Mouse (Mus musculus) urinary bladder, postnatal 4 days (tissue): ENCODE measurements around the gene Arhgdig.
A peak's percentile ranks its signal among the peaks of the same experiment; 100 is the strongest.

ENCODE experiments used
- DNase-seq, 2 experiments: peaks; one replicate each; pipeline ENCODE4 v3.0.0; 2021 to 2022; ENCODE audit warnings: low spot score in 2 of 2

Gene Arhgdig

DNA sequence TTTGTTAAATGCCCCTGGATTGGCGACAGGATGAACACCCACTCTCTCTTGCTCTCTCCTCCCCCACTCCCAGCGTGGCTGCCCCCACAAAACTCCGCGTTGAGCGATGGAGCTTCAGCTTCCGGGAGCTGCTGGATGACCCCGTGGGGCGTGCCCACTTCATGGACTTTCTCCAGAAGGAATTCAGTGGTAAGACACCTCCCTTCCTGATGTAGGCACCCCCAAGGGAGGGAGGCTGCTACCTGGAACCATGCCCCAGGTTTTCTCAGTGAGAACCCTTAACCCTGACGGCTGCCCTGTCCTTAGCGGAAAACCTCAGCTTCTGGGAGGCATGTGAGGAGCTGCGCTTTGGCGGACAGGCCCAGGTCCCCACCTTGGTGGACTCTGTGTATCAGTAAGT is at the start of gene Arhgdig:
Gene Arhgdig (minus strand): TSS at position 101 of the 400 bp plus-strand sequence.
- DNase-seq: no peak

DNA sequence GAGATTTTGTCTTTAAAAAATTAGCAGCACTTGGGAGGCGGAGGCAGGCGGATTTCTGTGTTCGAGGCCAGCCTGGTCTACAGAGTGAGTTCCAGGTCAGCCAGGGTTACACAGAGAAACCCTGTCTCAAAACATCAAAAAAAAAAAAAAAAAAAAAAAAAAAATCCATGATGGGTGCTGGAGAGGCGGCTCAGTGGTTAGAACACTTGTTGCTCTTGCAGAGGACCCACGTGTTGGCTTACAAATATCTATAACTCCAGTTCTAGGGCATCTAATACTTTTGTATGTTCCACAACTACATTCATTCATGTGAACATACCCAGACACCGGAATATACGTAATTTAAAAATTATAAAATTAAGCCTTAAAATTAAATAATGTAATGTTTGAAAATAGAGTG is 47.7 kb upstream of the Arhgdig start:
- DNase-seq: no peak

DNA sequence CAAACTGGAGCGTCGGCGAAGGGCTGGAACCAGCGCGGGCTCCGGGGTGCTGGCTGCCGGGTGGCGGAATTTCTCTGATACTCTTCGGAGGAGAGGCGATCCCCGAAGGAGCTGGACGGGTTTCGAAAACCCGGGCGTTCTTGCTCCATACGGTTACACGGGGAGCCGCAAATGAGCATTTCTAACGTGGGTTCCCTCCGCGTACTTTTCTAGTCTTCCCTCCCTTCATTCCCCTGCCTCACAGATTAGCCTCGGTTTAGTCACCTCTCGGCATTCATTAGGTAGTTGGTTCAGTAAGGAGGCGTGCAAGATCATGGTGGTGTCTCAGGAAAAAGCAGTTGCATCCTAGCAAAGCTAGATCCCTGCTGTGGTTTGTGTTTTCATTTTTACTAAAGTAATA is 45.8 kb upstream of the Arhgdig start:
- DNase-seq: no peak

DNA sequence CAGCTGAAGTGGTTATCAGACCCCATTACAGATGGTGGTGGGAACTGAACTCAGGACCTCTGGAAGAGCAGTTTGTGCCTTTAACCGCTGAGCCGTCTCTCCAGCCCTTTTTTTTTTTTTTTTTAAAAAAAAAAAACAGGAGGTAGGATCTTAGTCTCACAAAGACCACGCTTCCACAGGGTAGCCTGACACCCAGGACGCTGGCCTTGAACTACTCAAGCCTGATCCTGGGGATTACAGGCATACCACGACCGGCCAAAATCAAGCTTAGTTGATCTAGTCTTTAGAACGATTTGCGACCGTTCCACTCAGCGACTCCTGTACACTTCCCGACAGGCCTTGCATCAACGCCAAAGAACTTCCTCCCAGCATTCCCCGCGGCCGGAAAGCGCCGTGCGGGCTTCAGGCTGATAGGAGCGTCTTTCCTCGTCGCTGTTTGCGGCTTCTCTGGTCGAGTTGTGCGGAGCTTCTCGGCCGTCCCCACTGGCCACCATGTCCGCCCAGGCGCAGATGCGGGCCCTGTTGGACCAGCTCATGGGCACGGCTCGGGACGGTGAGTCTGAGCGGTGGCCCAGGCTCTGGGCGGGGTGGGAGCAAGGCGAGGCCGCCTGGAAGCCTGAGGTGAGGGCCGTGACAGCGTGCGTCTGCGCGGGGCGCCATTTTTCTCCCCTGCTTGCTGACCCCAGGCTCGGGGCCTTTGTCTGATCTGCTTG is 45.1 kb upstream of the Arhgdig start, which contains the start of gene Luc7l:
Gene Luc7l (plus strand): TSS at position 358 of the 713 bp plus-strand sequence.
- peak; percentile 90 for DNase-seq

DNA sequence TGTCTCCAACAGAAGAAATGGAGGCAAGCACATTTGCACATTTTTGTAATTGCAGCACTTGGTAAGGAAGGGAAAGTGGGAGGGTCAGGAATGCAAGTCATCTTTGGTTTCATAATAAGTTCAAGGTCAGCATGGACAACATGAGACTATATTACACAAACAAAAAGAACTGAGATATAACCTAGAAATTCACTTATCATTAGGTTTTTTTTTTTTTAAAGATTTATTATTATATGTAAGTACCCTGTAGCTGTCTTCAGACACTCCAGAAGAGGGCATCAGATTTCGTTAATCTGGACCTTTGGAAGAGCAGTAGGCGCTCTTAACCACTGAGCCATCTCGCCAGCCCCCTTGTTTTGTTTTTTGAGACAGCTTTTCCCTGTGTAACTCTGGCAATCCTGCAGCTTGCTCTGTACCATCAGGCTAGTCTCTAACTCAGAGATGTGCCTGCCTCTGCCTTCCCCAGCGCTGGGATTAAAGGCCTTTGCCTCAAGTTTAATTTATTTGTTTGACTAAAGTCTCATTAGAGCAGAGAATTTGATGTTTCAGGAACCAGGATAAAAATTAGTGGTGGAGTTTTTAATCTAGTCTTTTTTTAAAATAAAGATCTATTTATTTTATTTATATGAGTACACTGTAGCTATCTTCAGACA is 44.4 kb upstream of the Arhgdig start:
- no peak for DNase-seq

DNA sequence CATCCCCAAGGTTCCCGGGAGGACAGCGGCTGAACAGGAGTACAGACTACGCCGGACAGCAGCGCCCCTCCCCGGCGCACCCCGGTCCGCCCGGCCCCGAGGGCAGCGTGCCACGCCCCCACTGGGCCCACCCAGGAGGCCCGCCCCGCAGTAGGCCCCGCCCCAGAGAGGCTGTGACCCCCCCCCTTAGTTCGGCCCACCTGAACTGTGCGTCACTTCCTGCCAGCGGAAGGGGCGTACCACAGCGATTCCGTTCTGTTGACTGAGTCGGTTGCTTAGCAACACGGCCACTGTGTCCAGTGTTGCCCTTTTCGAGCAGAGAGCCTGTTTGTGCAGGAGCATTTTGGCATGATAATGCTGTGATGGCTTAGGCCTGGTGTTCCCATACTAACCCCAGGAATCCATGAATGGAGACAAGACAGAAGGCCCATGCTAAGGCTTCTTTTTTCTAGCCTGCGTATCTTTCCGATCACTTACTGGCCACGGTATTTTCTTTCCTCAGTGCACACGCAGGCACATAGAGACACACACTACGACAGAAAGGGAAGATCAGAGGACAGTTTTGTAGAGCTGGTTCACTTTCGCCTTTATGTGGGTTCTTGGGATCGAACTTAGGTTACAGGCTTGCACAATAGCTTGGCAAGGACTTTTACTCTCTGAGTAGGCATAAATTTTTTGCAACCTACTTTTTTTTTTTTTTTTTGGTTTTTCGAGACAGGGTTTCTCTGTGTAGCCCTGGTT is 36.7 kb upstream of the Arhgdig start, which contains the start of gene Fam234a:
Gene Fam234a (minus strand): TSS at position 142 of the 741 bp plus-strand sequence.
- DNase-seq: peak; percentile 92 to 97

DNA sequence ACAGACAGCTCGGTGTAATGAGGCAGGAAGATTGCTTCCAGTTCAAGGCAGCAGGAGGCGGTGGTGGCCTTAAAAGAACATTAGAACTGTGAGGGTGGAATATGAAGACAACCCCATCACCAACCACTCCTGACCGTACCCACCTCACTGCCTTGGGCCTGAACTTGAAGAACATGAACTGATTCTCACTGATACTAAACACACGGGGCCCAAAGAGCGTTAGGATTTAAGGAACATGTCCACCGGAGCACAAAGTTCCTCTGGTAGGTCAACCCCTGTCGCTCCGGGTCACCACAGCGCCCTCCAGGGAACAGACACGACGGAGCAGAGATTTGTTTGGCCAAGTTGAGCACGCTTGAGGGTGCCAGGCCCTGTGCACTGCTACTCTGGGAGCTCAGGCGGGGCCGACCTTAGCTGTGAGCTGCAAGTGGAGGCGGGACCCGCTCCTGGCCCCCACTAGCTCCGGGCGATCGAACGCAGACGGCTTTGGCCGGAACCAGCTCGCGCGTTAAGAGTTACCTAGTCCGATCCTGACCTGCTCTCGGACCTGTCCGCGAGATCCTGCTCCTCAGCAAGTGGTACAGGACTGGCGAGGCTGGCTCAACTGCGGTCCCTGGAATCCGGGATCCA is 36.0 kb upstream of the Arhgdig start:
- DNase-seq: peak in 1 of 2 experiments; percentile 68

DNA sequence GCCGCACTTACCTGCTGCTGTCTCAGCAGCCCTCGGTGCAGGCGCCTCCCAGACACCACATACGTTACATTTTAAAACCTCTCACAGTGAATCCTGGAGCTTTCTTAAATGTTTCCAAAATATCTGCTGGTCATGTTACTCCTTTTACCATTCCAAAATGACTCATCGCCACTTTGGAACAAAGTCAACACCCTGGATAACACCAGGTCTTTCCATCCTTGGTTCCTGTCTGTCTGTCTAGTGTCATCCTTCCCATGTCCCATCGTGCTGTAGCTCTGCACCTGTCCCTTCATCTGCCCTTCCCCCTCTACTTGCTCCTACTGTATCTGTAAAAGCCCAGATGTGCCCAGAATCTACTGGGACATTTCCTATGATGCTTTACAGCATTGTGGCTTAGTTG is 33.4 kb upstream of the Arhgdig start:
- no peak for DNase-seq

DNA sequence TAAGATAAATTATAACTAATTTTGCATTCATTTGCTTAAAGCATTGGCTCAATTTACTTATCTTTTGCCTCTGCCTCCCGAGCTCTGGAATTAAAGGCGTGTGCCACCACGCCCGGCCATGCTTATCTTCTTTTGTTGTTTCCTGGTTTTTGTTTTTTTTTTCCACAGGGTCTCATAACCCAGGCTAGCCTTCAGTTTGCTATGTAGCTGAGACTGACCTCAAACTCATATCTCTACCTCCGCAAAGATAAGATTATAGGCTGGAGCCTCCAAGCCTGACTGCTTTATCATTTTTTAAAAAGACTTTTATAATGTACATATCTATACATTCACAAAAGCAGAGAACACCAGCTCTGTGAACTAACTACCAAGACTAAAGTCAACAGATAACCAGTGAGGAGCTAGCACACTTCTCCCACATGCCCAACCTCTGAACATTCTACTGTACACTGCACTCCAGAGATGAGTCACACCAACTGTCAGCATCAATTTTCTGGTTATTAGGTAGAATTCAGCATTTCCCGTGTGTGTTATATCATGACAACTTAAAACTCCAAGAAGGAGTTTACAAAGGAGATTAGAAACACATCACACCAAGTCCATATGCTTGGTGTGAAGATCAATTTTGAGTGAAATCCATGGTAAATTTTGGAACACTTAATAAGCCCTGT is 32.7 kb upstream of the Arhgdig start:
- DNase-seq: no peak

DNA sequence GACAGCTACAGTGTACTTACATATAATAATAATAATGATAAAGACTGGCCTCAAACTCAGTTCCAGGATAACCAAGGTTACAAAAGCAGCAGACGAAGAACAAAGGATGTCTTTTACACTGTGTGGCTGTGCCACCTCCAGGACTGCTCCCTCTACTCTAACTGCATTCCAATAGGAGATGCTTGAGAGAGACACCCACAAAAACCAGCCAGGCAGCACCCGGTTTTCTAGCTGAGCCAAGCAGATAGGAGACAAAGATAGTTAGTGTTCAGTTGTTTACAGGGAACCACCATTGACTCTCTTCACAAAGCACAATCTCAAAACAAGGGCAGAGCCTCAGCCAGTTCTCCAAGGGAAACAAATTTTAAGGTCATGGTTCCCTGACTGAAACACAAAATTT is 32.0 kb upstream of the Arhgdig start:
- DNase-seq: no peak

DNA sequence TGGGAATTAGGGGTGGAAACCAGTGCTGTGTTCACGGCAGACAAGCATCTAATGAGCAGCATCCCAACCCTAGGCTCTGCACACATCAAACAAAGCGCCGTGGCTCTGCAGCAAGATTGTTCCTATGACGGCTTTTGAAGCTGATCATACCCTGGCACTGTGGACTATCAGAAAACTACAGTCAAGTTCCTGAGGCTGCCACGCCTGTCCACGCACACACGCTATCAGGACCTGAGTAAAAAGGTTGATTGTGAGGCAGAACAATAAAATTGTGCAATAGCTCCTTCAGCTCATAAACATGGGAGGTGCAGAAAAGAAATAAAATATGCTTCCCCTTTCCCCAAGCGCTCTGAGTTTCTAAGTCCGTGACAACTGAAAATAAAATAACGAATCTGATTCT is 30.1 kb upstream of the Arhgdig start:
- DNase-seq: no peak

DNA sequence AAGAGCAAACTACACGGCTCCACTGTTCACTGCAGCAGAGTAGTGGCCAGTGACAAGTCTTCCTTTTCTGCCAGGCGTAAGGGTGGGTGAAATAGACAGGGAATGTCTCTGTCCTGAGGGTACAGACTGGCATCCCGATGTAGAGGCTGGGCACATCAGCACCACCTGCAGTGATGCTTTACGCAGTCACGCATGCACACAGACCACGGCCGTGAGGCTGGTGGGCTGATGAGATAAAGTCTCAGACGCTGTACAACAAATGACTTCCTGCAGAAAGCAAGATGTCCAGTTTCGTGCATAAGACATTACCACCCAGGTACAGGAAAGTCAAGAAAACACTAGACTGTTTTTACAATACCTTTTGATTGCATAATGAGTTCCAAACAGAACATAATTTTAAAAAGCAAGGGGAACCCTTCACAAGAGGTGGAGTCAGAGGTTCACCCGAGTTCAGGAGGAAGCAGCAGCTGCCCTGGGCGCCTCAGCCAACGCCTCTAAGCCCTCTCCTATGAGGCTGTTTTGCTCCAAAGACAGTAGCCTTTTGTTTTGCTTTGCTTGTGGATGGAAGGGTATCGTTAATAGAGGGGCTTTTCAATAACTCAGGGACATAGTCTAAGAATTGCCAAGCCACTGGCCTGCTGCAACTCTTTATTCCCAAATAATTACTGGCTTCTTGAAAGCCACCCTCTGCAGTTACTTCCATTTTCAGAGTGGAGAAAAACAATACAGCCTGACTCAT is 27.7 kb upstream of the Arhgdig start:
- no peak for DNase-seq

DNA sequence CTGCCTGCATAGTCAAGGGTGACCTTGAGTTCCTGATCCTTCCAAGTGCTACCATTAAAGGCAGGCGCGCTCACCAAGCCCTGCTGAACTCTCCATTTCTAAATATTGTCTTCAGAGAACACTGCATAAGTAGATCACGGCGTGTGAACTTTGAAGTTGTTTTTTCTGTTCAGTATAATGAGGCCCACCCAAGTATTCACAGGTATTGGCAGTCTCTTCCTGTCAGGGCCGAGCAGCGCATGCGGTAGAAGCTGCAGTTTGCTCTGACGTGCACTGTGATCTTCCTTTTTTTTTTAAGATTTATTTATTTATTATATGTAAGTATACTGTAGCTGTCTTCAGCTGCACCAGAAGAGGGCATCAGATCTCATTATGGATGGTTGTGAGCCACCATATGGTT is 26.8 kb upstream of the Arhgdig start:
- no peak for DNase-seq

DNA sequence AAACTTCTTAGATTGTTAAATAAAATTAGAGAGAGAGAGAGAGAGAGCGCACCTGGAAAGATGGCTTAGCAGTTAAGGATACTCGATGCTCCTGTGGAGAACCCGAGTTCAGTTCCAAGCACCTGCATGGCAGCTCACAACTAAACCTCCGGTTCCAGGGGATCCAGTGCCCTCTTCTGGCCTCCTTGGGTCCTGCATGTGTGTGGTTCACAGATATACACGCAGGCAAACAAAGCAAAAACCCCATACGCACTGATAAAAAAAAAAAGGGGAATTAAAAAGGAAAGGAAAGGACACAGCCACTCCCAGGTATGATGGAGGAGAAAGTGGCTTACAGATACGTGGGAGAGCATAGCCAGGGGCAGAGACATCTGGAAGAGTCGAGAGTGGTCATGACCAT is 25.3 kb upstream of the Arhgdig start:
- DNase-seq: no peak

DNA sequence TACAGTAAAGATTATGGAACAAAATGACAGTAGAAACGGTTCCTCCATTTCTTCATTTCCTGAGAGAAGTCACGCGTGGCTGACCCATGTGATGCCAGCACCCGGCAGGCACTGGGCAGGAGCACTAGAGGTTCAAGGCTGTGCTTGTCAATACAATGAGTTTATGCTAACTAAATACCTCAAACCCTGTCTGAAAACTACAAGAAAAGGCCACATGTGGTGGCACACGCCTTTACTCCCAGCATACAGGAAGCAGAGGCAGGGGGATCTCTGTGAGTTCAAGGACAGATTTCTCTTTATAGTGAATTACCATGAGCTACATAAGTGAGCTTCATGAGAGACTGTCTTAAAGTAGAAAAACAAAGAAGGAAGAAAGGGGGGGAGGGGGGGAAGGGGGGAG is 23.6 kb upstream of the Arhgdig start:
- no peak for DNase-seq

DNA sequence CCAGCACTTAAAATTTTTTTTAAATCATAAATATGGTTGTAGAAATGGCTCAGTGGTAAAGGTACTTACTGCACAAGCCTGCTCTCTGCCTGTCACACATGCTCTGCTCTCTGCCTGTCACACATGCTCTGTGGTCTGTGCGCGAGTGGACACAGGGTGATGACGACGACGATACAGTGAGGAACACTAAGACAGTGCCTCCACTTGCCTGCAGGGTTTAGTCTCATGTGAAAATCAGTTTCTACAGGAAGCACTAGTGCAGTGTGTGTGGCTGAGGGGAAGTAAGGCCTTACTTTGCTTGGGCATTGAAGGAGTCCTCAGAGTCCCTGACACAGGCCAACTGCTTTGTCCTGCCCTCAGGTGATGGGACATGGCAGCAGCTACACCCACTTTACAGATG is 22.2 kb upstream of the Arhgdig start:
- DNase-seq: no peak

DNA sequence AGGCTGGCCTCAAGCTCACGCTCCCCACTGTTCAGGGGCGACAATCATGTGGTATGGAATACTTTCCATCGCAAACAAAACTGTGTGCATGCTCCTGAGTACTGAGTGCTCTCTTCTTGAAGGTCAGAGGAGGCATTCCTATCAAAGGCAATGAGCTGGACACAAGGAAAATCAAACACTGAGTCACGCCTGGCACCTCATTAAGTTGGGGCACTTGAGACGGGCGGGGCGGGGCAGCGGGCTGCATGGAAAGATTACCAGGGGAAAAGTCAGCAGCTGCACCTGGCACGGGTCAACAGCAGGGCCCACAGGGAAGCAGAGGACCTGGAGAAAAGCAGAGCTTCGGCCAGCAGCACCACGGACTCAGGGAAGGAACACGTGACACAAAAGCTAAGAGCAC is 17.6 kb upstream of the Arhgdig start:
- DNase-seq: no peak

DNA sequence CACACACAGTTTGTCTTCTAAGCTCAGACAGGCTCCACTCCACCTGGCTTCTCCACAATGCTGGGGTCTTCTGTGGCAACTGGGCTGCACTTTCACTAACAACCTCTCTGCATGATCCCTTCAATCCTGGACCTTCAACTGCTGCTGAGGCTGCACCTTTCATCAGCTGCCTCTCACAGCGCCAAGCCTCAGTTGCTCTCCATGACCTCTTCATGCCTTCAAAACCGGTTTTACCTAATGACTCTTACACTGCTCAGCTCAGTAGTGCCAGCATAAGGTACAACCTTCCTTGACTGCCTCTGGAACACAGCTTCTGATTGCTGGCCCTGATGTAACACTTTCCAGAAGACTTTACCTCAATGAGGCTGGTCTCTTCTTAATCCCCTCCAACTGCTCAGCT is 13.9 kb upstream of the Arhgdig start:
- DNase-seq: no peak

DNA sequence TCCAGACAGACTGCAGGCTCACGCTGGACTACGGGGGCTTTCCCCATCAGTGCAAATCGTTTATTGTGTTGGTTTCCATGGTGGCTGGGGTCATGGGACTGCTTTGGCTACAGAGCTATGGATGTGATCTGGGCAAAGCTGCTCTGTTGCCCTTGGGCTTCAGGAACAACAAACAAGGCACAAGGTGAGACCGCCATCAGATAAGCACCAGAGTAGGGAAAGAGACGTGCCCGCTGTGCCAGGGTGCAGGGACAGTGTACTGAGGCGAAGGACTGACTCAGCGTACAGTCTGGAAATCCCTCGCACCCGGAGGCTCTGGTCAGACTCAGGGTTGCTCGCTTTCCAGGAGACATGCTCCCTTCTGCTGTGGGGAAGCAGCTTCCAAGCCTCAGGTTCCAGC is 5.1 kb upstream of the Arhgdig start:
- no peak for DNase-seq

DNA sequence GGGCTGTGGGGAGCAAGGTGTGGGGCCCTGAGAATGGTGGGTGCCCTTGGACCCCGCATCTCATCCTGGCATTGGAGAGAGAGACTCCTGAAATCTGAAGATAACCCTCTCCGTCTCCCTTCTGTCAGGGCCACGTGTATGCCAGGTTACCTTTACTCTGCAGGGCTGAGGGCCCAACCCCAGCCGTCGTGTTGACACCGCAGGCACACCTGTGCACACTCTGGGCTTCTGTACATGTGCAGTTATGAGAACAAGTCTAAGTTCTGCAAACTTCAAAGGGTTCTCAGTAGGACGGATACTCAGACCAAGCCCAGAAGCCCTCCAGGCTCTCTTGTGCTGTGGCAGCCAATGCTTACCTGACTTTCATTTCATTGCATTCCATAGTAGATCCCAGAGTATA is 4.7 kb upstream of the Arhgdig start:
- DNase-seq: no peak

DNA sequence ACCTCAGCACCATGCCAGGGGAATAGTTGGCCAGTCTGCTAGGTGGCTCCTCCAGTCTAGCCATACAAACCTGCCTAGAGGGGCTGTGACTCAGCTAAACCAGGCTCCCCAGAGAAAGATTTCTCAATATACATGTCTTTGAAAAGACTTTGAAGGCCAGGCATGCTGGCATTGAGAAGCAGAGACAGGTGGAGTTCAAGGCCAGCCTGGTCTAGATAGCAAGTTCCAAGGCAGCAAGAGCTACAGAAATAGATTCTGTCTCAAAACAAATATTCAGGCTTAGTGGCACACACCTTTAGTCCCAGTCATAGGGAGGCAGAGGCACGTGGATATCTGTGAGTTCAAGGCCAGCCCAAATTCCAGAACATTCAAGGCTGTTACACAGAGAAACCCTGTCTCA is 1.2 kb downstream of the Arhgdig start:
- DNase-seq: no peak
